Mouse (Mus musculus): ENCODE measurements around the gene Arih1. TPM values are rescaled to one million over a fixed set of nuclear protein-coding genes. Genes with fewer than 3 reads are reported as not detected.

Arih1 gene
- total RNA-seq, 2 experiments from 2014 or later = 106 TPM

DNA sequence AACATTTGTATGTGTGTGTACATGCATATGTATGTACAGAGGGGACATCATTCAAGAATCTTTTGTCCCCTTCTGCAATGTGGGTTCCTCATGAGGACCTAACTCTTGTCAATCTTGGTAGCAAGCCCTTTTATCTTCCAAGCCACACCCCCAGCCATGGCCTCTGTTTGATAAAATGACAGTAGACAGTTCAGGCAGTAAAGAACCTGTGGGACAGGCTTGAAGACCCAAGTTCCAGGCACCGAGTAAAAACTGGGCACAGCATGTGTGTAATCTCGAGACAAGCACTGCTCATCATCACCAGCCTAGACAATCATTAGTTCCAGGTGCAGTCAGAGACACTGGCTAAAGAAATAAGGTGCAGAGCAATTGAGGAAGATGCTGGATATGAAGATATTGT lies 140.2 kb downstream of the Arih1 start:
- TF ChIP-seq CTCF (conservative IDR thresholded peaks at IDR 0.05) = no peak
- Histone ChIP-seq H3K27ac (no peak overlapping the region), H3K4me3 (no peak overlapping the region)
- DNase-seq (ENCODE audit: low spot score in 2 of 2) = no peak

DNA sequence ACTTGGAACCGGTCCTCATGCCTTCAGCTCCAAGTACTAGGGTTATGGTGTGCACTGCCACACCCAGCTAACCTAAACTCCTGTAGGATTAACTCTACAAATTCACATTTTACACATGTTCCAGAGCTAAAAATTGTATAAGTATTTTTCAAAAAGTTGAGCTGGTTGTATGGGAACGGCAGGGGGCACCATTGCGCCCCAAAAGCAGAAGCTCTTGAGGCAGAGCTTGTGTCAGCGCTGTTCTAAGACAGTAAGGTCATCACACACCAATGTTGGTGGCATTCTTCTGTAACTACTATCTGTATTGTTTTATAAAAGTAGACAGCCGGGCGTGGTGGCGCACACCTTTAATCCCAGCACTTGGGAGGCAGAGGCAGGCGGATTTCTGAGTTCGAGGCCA lies 146.4 kb downstream of the Arih1 start:
- peak; percentile 69 for TF ChIP-seq CTCF (conservative IDR thresholded peaks at IDR 0.05)
- no peak for DNase-seq (ENCODE audit: low spot score in 2 of 2)
- Histone ChIP-seq H3K4me3 (no peak overlapping the region), H3K27ac (no peak overlapping the region)

GRCm38 (mm10) chr9:59339107-59339506 lies 147.3 kb downstream of the Arih1 start:
- Histone ChIP-seq H3K4me3 (no peak overlapping the region), H3K27ac (no peak overlapping the region)
- no peak for DNase-seq (ENCODE audit: low spot score in 2 of 2)
- TF ChIP-seq CTCF (conservative IDR thresholded peaks at IDR 0.05) = no peak

- H3K4me3 ChIP-seq = no peak overlapping the region
- TF ChIP-seq CTCF (conservative IDR thresholded peaks at IDR 0.05) = no peak
Measured at GRCm38 (mm10) chr9:59338411-59338810, 148.0 kb downstream of the Arih1 start.

More at GRCm38 (mm10) chr9:59338411-59338810, 148.0 kb downstream of the Arih1 start:
- no peak overlapping the region for H3K27ac ChIP-seq
- DNase-seq (ENCODE audit: low spot score in 2 of 2) = no peak

Other genes with a start within 250 kb of the Arih1 start
- 10 to 100 TPM; 16.2 to 16.8 TPM for gene Adpgk, start 195.1 kb downstream of the Arih1 start, total RNA-seq (2021)
- gene Bbs4, start 133.1 kb downstream of the Arih1 start, total RNA-seq (2021) = 10 to 100 TPM; 38.8 to 42.2 TPM
- gene Hexa, start 52.9 kb upstream of the Arih1 start, total RNA-seq (2021) = 10 to 100 TPM; 47.8 to 51.0 TPM
- 1 to 10 TPM; 2.4 to 2.8 TPM for gene Tmem202, start 53.2 kb upstream of the Arih1 start, total RNA-seq (2021)
- gene Celf6, start 91.3 kb upstream of the Arih1 start, total RNA-seq (2021) = 10 to 100 TPM; 25.2 to 30.4 TPM
- 100 to 1,000 TPM; 129 to 132 TPM for gene Parp6, start 130.7 kb upstream of the Arih1 start, total RNA-seq (2021)
- gene Pkm, start 169.8 kb upstream of the Arih1 start, total RNA-seq (2021) = 1,000 to 10,000 TPM; 1,301 to 1,421 TPM
- gene Gramd2, start 193.5 kb upstream of the Arih1 start, total RNA-seq (2021) = 1 to 10 TPM; 5.7 to 7.5 TPM

All from layer of hippocampus, adult 2 months (tissue).